Mouse (Mus musculus): ENCODE measurements at regions not wholly inside any gene's neighbourhood (a gene's known extent, or its start where the extent isn't known, plus 50 kb on each side); places are given as distances from the start of the nearest gene placed in this dataset.

DNA sequence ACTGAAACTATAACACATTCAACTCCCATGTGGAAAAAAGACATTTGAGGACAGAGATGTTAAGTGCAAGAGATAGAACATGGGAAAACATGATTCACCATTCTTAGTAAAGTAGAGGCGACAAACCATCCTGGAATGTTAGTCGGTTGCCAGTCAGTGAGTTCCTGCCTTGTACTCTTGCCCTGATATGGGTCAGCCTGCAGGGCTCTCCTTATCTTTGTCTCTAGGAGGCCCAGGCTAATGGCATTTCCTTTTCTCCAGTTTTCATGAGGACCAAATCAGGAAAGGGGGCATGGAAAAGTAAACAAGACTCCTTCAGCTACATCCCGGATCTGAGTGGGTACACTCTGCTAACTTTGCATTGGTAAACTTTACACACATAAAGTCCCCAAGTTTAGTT lies 387.4 kb upstream of the Mpdz start:
- TF ChIP-seq GATA1 (IDR thresholded peaks at IDR 0.05; ENCODE audit: borderline replicate concordance, low read length) (no peak), FLI1 (IDR thresholded peaks at IDR 0.05; ENCODE audit: low read length) (no peak)
